Mouse (Mus musculus) heart, postnatal 36 days (tissue): ENCODE measurements around the gene Acsm2. TPM values are rescaled to one million over a fixed set of nuclear protein-coding genes. Genes with fewer than 3 reads are reported as not detected.
"Not testable (repeated sequence)": the region's sequence is repeated elsewhere in the genome, so short reads cannot be mapped to it uniquely, and the experiment has no call there.

Experiments
- DNase-seq, 2 experiments: peaks; one replicate each; pipeline ENCODE4 v3.0.0; 2021 to 2022
- intact Hi-C: fragments of 180-260 bp; cut with DNase I; formaldehyde crosslinking; loops from one replicate; pipeline ENCODE4 v1.15.1; 2025
- total RNA-seq, 2 experiments: library from RNA; stranded (reverse); gene quantifications; 2 replicates each; pipeline ENCODE4 v1.2.3; 2021

Gene Acsm2
- total RNA-seq, 2 experiments from 2014 or later, result not detected

GRCm38 (mm10) chr7:119560452-119560835 lies 6.3 kb downstream of the Acsm2 start:
- intact Hi-C loops, result no loop called here
- DNase-seq, result no peak

- intact Hi-C loops, result no loop called here
Observed at GRCm38 (mm10) chr7:119561441-119561840, 7.3 kb downstream of the Acsm2 start.

GRCm38 (mm10) chr7:119562476-119562875 lies 8.3 kb downstream of the Acsm2 start:
- DNase-seq, intact Hi-C loops: not testable (repeated sequence)

More at GRCm38 (mm10) chr7:119561441-119561840, 7.3 kb downstream of the Acsm2 start:
- no peak for DNase-seq

GRCm38 (mm10) chr7:119594530-119595107 lies 40.5 kb downstream of the Acsm2 start:
- intact Hi-C loops, result no loop called here
- no peak for DNase-seq

GRCm38 (mm10) chr7:119595306-119595705 lies 41.2 kb downstream of the Acsm2 start:
- intact Hi-C loops, result no loop called here
- no peak for DNase-seq

- no peak for DNase-seq
- intact Hi-C loops, result no loop called here
Observed at GRCm38 (mm10) chr7:119596536-119596935, 42.4 kb downstream of the Acsm2 start.

GRCm38 (mm10) chr7:119601195-119601953 lies 47.2 kb downstream of the Acsm2 start:
- intact Hi-C loops, result no loop called here
- DNase-seq, result no peak

GRCm38 (mm10) chr7:119601954-119602317 lies 47.8 kb downstream of the Acsm2 start:
- no peak for DNase-seq
- intact Hi-C loops, result no loop called here

GRCm38 (mm10) chr7:119604903-119605483 lies 50.9 kb downstream of the Acsm2 start:
- DNase-seq, result no peak
- intact Hi-C loops, result no loop called here

GRCm38 (mm10) chr7:119605926-119606663 lies 52.0 kb downstream of the Acsm2 start:
- DNase-seq, result no peak
- intact Hi-C loops, result no loop called here

GRCm38 (mm10) chr7:119606664-119607076 lies 52.5 kb downstream of the Acsm2 start, which contains the start of gene Acsm1:
Gene Acsm1 (plus strand): TSS chr7:119607026.
- intact Hi-C loops, result no loop called here
- DNase-seq, result no peak

GRCm38 (mm10) chr7:119607796-119608515 lies 53.8 kb downstream of the Acsm2 start:
- intact Hi-C loops, result no loop called here

GRCm38 (mm10) chr7:119616531-119616930 lies 62.4 kb downstream of the Acsm2 start:
- intact Hi-C loops, result no loop called here
- no peak for DNase-seq

More at GRCm38 (mm10) chr7:119607796-119608515, 53.8 kb downstream of the Acsm2 start:
- no peak for DNase-seq

- intact Hi-C loops, result no loop called here
- DNase-seq, result no peak
Observed at GRCm38 (mm10) chr7:119617593-119617992, 63.5 kb downstream of the Acsm2 start.

GRCm38 (mm10) chr7:119618209-119618935 lies 64.2 kb downstream of the Acsm2 start:
- no peak for DNase-seq
- intact Hi-C loops, result no loop called here

- no peak for DNase-seq
- intact Hi-C loops, result no loop called here
Observed at GRCm38 (mm10) chr7:119620157-119620556, 66.0 kb downstream of the Acsm2 start.

- DNase-seq, result no peak
- intact Hi-C loops, result no loop called here
Observed at GRCm38 (mm10) chr7:119638773-119639172, 84.6 kb downstream of the Acsm2 start.

GRCm38 (mm10) chr7:119642307-119642706 lies 88.2 kb downstream of the Acsm2 start:
- intact Hi-C loops, result no loop called here
- no peak for DNase-seq
